8 mouse cellular contexts compared by ENCODE assay signal in the genomic region with DNA sequence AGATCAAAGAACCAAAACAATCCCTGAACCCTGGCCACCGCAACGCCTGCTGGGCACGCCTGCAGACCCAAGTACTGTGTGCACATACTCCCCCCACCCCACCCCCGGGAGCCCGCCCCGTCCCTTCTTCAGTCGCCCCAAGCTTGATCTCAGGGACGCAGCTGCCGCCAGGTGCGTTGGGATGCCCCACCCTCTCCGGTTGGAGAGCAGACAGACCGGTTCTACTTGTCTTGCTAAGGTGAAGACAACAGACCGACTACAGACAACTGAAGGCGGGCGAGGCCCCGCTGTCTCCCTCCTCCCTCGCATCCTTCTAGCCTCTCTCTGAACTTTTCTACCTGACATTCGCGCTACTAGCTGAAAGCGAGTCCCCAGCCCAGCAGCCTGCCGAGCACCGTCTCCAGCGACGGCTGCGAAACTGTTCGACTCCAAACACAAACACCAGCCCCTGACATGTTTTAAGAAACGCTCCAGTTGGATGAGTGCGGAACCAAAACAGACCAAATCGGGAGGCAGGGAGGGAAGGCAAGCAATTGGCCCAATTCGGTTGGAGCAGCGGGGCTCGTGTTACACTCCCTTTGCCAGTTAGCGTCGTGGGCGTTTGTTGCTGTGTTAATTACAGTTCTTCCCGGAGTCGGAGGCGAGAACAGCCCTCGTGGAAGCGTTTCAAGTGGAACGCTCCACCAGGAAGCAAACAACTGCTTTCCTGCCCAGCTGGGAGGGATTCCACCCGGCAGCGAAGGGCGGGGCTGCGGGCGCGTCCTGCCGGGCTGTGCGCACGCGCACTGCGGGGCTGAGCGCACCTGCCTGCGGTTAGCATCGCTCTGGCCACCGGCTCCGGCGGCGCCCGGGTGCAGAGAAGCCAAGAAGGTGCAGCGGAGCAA. TPM values are rescaled to one million over a fixed set of nuclear protein-coding genes. Genes with fewer than 3 reads are reported as not detected.
DNase-seq lines count a peak whose midpoint lies in the region; ATAC-seq and TF ChIP-seq lines count a peak whose summit lies in the region.

No protein-coding gene starts in this region.

- no peaks in the 10 kb centered on the region for H3K9me3 ChIP-seq in hindbrain, embryonic 16.5 days (ENCODE audit: control insufficient read depth, low read length)

- H3K36me3 ChIP-seq in hindbrain, embryonic 16.5 days (ENCODE audit: control insufficient read depth, insufficient read depth, low read length) = no peaks in the 10 kb centered on the region

- peak overlapping the region; percentile 62 for H3K9ac ChIP-seq in hindbrain, embryonic 16.5 days (ENCODE audit: low read depth, low read length)

- intact Hi-C loops in gastrocnemius, adult 2 months (cut with DNase I) = loop anchor here (5.0 kb wide), 1 partner anchor 117 kb away; no protein-coding TSS in a partner anchor

- ATAC-seq in hindbrain, embryonic 16.5 days = peak; percentile 93

- no peak for TF ChIP-seq CTCF in gastrocnemius, adult 2 months (IDR thresholded peaks at IDR 0.05)

- H3K4me3 ChIP-seq in gastrocnemius, adult 2 months = peak overlapping the region; percentile 84
- H3K4me3 ChIP-seq in hindbrain, embryonic 16.5 days (ENCODE audit: low read length) = peak overlapping the region; percentile 76

- peaks cover 5% of the 10 kb centered on the region; the same call in 1 of the 2 replicates for H3K4me1 ChIP-seq in hindbrain, embryonic 16.5 days (ENCODE audit: control insufficient read depth, insufficient read depth, low read depth, low read length)

- H3K27ac ChIP-seq in gastrocnemius, adult 2 months = peak overlapping the region; percentile 60
- no peak overlapping the region for H3K27ac ChIP-seq in hindbrain, embryonic 16.5 days (ENCODE audit: low read depth, low read length)

- DNase-seq in T-cell, adult 2 months (ENCODE audit: low spot score) = peak; percentile 94
- peak; percentile 89 to 93 for DNase-seq in cerebellum, postnatal 25 days
- peak; percentile 90 for DNase-seq in gastrocnemius, adult 2 months
- DNase-seq in left cerebral cortex, adult 18-20 months (ENCODE audit: low spot score in 2 of 2) = peak; percentile 77 to 89
- peak; percentile 89 to 94 for DNase-seq in lung, postnatal 4 days
- peak; percentile 90 for DNase-seq in retina, postnatal 1 day
- DNase-seq in thymus, postnatal 4 days = peak; percentile 98

- peaks cover 6% of the 10 kb centered on the region; the same call in 1 of the 2 replicates for H3K27me3 ChIP-seq in hindbrain, embryonic 16.5 days (replicated peaks; ENCODE audit: control insufficient read depth, insufficient read depth, low read length)

- peak overlapping the region; percentile 78 for H3K4me2 ChIP-seq in hindbrain, embryonic 16.5 days (ENCODE audit: low read length)

- WGBS in hindbrain, embryonic 16.5 days = under 1% methylated on average over 55 of the region's 61 CpGs

RNA-seq across cellular contexts. Expression of a gene that starts 49.1 kb away (rescaled TPM):
- not detected for total RNA-seq in gastrocnemius, adult 2 months (2021)
- polyA plus RNA-seq in hindbrain, embryonic 16.5 days (2015; fragmentation: Nextera tagmentation; extraction: Ambion mirVana) = not detected in 2 replicates
- total RNA-seq in left cerebral cortex, adult 18-20 months (2021) = not detected
